Mouse (Mus musculus) liver, embryonic 14.5 days (tissue): ENCODE measurements around the gene Klhl11.

Source experiments
- CTCF ChIP-seq: IDR thresholded peaks from 2 replicates; pipeline ENCODE4 v1.5.1; 2016; ENCODE audit warnings: antibody characterized with exemption, low read depth, control low read depth
- EP300 ChIP-seq: IDR thresholded peaks from 2 replicates; pipeline ENCODE4 v1.6.1; 2016; ENCODE audit warnings: antibody characterized with exemption, low read depth

DNA sequence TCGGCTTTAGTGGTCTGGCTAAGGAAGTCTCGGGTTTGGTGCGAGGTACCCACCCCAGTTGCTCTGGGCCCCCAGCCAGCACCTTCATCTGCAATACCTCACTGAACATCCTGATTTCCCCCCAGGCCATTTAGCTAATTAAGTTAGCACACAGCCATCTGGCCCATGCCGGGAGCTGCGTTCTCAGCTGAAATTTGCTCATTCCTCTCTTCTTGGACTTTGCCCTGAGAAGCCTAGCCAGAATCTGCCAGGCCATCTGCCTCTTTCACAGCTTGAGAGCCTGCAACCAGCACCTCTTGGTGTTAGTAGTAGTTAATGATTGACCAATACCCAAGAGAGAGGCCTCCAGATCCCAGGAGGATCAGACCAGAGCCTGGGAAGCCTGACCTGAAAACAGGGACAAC, 45.6 kb upstream of the Klhl11 start:
- TF ChIP-seq CTCF = no peak
- TF ChIP-seq EP300 = no peak
